Mouse (Mus musculus) R1 (cell line): Measurements from ENCODE around the gene S100a7a.
A peak's percentile ranks its signal among the peaks of the same experiment; 100 is the strongest.

Experiments
- DNase-seq: peaks from one replicate; pipeline ENCODE4 v3.0.0-alpha.2; 2018; ENCODE audit warnings: low read depth, low spot score

Gene S100a7a

DNA sequence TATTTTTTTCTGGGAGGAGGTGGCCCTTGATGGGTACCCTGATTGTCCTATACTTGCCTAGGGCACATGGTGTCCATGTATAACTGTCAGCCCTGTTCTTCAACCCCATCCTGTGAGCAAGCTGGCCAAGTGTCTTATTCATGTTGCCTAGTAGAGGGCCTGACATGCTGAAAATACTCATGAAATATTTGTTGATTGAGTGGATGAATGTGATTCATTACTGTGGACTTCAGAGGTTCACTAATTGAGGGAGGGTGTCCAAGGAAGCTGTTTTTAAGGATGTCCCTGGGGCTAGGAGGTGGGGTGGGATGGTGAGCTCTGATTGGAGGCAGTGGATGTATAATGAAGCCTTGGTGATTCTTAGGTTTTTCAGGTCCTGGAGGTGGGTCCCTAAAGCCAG is at the start of gene S100a7a:
TSS of gene S100a7a (plus strand) at position 301 of the 400 bp plus-strand sequence.
- no peak for DNase-seq

- DNase-seq = no peak
These were observed 49.4 kb upstream of the S100a7a start for GRCm38 (mm10) chr3:90604416-90604815.

- DNase-seq = no peak
These were observed 48.8 kb upstream of the S100a7a start for GRCm38 (mm10) chr3:90605049-90605448.

- DNase-seq = no peak
These were observed 48.1 kb upstream of the S100a7a start for GRCm38 (mm10) chr3:90605736-90606135.

DNA sequence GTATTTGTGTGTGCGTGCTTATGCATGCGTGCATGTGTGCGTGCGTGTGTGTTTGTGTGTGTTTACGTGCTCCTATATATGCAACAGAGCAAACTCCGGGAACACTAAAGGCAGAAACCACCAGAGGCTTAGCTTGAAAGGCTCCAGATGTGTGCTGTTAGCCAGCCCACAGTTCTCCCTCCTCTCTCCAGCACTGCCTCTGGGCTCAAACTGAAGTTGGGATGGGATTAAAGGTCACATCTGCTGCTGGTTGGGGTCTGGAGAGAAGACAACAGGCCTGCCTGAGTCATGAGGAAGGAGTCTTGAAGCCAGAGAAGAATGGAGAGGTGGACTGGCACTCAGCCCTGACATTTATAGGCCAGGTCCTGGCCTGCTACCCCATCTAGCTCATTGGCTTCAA is 47.6 kb upstream of the S100a7a start:
- DNase-seq = no peak

DNA sequence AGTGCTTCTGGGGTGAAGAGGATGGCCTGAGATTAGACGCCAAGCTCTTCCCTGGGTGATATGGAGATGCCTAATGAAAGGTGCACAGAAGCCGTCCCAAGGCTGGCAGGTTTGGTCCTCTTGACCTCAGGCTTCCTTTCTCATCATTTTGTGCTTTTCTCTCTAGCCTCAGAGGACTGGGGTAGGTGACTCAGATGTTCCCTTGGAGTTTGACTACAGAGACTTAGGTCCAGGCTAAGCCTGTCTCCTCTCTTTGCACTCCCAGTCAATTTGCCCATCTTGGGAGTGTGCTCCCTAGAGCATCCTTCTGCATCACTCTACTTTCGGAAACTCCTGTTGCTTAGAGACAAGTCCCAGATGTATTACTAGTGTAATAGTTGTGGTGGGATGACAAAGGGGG is 46.5 kb upstream of the S100a7a start:
- no peak for DNase-seq

DNA sequence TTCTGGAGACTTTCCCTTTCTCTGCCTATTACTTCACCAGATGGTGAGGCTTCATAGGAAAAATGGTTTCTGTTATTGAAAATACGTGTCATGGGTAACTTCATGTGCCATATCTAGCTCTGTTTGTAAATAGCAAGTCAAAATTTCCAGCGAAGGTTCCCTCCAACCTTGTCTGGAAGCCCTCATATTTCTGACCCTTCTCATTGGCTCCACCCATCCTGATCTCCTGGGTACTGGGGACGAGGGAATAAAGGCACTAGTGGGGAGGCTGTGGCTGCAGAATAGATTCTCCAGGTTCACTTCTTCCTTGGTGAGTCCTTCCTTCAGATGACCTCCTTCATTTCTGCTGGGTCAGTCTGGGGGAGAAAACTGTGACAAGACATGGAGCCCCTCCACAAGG is 45.6 kb upstream of the S100a7a start, which contains the start of gene S100a5:
TSS of gene S100a5 (plus strand) at position 301 of the 400 bp plus-strand sequence.
- no peak for DNase-seq

- DNase-seq = no peak
These were observed 44.7 kb upstream of the S100a7a start for GRCm38 (mm10) chr3:90609102-90609501.

DNA sequence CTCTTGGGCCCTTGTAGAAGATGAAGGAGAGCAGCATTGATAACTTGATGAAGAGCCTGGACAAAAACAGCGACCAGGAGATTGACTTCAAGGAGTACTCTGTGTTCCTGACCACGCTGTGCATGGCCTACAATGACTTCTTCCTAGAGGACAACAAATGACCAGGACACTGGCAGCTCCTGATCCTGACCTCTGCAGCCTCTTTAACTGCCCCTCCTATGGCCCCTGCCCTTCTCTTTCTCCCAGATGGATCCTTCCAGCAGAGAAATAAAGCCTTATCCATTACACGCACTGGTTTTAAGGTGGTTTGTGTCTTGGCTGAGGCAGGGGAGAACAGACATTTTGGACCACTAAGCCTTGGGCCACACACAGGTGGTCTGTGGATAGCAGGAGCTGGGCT is 42.3 kb upstream of the S100a7a start:
- DNase-seq = no peak

DNA sequence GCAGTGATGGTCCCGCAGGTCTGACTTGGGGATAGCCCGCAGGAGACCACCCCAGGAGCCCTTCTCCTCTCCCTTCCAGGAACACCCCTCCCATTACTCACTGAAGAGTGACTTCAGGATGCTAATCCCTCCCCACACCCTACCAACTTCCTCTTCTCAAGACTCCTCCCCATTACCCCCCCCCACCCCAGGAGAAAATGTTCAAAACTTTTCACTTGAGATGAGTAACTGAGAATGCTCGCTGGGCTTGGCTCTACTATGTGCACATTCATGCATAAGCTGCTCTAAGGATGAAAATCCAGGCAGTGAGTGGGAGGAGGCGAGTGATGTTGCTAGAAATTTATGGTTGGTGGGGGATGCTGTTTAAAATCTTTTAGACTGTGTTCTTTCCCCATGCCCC is 41.8 kb upstream of the S100a7a start:
- DNase-seq = peak; percentile 41

DNA sequence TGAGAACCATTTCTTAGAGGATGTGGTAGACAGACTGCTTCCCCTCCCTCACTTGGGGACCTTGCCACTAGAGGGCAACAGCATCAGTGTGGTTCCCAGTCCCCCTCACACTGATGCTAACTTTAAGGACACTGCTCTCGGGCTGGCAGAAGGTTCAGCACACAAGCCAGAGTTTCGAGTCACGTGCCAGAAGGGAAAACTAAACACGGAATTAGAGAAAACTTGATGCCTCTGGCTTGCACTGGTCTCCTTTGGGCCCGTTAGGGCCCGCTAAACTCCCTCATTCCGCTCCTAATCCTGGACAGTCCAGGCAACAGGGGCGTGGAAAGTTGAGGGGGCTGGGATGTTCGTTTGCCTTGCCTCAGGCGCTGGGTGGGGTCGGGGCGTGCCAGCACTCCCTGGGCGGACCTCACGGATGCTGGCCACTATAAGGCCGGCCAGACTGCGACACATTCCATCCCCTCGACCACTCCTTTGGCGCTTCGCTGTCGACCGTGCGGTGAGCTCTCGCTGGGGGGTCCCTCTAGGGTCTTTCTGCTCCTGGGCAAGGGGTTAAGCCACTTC is 41.0 kb upstream of the S100a7a start, which contains the start of gene S100a6:
TSS of gene S100a6 (plus strand) at position 155 of the 564 bp plus-strand sequence.
- DNase-seq = peak; percentile 85

DNA sequence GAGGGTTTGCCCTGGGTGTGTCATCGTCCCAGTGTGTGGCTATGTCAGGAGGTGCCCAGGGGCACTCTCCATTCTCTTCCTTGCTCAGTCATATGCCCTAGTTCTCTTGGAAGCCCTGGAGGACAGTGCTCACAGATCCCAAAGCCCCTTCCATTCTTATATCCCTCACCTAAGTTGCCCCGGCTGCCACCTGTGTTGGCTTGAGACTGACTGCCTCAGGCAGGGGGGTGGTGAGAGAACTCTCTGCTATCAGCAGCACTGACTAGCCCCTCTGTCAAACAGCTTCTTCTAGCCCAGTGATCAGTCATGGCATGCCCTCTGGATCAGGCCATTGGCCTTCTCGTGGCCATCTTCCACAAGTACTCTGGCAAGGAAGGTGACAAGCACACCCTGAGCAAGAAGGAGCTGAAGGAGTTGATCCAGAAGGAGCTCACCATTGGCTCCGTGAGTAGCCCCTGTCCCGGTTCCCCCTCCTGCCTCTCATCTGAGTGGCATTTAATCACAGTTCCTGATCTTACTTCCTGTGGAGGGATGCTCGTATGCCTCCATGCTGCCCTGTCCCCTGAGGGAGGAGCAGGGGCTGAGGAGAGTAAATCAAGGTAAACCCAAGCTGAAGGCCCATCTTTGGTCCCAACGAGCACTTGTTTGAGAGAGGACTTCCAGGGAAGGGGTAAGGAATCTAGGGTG is 40.2 kb upstream of the S100a7a start:
- no peak for DNase-seq

DNA sequence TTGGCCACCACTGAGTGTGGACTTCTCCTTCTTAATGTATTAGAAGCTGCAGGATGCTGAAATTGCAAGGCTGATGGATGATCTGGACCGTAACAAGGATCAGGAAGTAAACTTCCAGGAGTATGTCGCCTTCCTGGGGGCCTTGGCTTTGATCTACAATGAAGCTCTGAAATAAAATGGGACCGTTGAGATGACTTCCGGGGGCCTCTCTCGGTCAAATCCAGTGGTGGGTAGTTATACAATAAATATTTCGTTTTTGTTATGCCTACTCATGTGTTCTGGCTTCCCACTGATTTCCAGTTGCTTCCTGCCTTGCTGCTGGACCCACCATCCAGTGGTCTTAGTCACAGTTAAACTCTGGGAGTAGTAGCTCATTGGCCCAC is 39.7 kb upstream of the S100a7a start:
- no peak for DNase-seq

DNA sequence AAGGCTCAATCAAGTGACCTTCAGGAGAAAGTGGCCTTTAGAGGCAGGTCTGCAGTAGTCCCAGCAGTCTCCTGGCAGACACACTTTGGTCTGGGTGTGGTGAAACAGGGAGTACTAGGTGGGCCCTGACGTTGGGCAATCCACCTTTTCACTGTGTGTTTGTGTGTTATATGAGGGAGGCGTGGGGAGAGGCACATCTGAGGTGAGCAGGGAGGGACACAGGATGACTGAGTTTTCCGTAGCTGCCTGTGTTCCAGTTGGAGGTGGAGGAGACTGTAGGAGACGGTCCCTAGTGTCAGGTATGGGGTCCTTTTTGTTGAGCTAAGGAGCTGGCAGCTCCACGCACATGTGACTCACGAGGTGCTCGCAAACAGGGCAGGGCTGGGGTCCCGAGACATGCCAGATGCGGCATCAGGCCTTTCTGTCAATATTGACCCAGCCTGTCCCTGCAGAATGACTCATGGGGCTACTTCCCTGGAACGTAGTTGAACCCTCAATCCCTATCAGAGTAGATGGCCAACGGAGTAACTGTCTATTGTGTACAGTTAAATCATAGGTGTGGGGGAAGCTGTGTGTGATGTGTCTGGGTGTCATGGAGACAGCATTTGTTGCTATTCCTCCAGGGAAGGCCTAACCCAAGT is 39.1 kb upstream of the S100a7a start:
- DNase-seq = no peak

- DNase-seq = peak; percentile 90
These were observed 38.4 kb upstream of the S100a7a start for GRCm38 (mm10) chr3:90615415-90615814.

DNA sequence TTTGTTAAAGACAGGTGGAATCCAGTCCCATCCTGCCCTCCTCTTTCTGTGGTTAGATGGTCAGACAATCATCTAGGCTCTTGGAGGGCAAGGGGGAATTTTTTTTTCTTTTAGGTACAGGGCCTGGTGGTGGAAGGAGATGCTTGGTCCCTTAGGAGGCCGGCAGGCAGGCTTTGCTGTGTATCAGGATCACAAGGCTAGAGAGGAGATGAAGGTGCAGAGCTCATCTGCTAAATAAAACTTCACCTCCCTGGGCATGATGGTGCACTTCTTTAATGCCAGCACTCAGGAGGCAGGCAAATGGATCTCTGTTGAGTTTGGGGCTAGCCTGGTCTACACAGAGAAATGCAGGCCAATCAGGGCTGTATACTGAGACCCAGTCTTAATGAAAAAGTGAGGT is 37.9 kb upstream of the S100a7a start:
- DNase-seq = no peak

DNA sequence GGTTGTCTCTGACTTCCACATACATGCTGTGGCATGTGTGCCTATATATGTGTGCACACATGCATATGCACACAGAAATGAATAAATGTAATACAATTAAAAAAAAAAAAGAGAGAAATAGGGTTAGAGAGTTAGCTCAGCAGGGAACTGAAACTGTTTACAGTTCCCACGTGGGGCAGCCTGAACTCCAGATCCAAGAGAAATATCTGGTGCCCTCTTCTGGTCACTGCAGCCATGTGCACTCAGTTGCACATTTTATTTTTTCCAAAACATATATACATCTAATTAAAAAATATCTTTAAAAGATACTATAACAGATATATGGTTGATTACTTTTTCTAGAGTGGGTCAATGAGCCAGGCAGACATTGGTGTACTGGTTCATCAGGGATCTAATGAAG is 36.2 kb upstream of the S100a7a start:
- peak; percentile 54 for DNase-seq

- no peak for DNase-seq
These were observed 32.3 kb upstream of the S100a7a start for GRCm38 (mm10) chr3:90621552-90621951.

- DNase-seq = peak; percentile 70
These were observed 30.3 kb upstream of the S100a7a start for GRCm38 (mm10) chr3:90623435-90624071.

DNA sequence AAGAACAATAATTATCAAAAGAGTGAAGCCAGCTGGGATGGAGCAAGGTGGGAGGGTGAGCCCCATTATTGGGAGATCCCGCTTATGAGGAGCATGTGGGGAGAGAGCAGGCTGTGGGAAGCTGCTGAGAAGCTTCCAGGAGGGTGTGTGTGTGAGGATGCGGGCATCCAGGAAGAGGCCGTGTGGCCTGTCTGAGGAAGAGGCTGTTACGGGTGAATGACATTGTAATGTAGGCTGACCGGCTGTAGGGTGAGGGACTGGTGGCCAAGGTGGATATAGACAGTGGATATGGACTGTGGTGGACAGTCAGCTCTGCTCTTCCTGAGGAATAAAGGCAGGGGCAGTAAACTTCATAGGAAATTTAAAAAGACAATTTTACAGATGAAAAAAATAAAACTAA is 28.3 kb upstream of the S100a7a start:
- DNase-seq = no peak

- DNase-seq = no peak
These were observed 27.4 kb upstream of the S100a7a start for GRCm38 (mm10) chr3:90626266-90627021.

GRCm38 (mm10) chr3:90627366-90627765 is 26.5 kb upstream of the S100a7a start:
- DNase-seq = no peak
